Mouse (Mus musculus) activated CD4-positive, CD25-positive, alpha-beta regulatory T cell, adult 4 months (primary cell): ENCODE measurements around the gene Grid1. TPM values are rescaled to one million over a fixed set of nuclear protein-coding genes. Genes with fewer than 3 reads are reported as not detected.

ENCODE experiments used
- ATAC-seq: one replicate; pipeline ENCODE4 v1.8.0; 2017
- polyA plus RNA-seq, 2 experiments: library from polyadenylated mRNA; unstranded; fragments of 100-300 nt; shearing (Covaris generic); gene quantifications; one replicate each; pipeline ENCODE4 v1.2.1; 2017

Grid1 gene
- polyA plus RNA-seq, 2 experiments from 2014 or later: not detected

DNA sequence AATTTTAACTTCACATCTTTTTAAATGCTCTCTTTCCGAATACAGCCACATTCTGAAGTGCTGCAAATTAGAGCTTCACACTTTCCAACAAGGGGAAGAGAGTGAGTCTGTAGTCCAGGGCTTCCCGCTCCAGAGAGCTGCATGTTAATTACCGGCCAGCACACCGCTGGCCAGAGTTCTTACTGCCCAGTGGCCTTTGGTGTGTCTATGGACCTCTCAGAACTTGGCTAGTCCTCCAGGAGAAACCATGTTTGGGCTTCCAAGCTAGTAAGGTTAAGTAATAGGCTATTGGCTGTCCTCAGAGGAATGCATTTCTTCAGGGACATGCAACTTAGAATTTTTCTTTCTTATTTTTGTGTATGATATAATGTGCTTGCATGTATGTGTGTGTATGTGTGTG, 301.0 kb downstream of the Grid1 start:
- ATAC-seq: no peak

DNA sequence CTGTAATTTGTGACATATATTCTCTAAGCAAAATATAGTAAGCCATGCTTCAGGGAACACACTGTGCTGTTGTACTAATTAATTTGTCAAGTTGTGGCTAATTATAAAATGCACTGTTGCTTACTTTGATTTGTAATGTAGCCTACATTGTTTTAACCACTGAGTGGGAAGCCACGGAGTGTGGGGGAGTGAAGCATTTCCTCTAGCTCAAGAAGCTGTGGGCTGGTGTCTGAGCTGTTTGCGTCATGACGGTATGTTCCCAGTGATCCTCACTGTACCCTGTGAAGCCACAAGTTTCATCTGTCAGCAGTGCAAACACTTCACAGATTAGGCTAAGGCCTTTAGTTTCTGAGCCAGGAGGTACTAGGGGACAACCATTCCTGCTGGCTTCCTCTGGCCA, 302.2 kb downstream of the Grid1 start:
- no peak for ATAC-seq

GRCm38 (mm10) chr14:35123260-35123875, 303.5 kb downstream of the Grid1 start:
- no peak for ATAC-seq

GRCm38 (mm10) chr14:35127616-35128015, 307.7 kb downstream of the Grid1 start:
- no peak for ATAC-seq

DNA sequence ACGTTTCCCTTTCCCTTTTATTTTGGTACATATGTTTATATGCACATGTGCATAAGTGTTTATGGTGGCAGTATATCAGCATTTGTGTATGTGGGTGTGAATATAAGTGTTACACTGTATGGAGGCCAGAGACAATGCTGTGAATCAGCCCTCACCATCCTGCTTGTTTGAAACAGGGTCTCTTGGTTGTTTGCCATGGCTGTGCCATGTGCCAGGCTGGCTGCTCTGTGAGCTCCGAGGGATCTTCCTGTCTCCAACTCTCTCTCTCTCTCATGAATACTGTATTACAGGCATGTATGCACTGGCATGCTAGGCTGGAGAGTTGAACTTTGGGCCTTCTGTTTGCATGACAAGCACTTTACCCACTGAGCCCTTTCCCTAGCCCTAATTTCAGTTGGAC, 315.1 kb downstream of the Grid1 start:
- no peak for ATAC-seq

DNA sequence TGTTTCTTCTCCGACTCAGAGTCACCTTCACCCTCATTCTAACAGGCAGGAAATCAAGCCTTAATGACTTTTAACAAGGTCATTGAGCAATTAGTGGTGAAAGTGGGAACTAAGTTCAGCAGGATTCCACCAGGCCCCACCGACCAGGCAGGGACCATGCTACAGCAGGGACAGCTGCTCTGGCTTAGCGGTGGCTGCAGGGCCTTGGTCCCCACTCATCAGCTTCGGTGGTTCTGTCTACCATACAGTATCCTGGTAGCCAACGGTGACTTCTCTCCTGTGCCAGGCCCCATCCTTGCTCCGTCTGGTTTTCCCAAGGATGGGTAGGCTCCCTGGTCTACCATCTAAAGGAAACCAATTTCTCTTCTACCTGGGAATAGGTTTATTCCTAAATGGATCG, 318.2 kb downstream of the Grid1 start:
- no peak for ATAC-seq

- ATAC-seq: no peak
These were observed 319.9 kb downstream of the Grid1 start for GRCm38 (mm10) chr14:35139824-35140223.

DNA sequence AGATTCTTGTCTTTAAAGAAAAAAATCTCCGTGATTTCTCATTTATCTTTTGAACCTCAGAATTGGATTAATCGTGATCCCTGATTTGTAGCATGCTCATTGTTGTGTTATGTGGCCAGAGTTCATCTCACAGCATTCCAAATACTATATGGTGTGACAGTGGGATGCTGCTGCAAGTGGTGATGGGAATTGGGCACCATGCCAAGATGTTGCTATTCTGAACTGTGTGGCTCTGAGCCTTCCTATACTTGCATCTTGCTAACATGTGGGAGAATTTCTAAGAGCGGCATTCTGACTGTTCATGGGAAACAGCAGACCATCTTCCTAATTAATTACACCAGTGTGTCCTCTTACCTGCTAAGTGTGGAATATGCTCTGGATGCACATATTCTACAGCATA, 332.5 kb downstream of the Grid1 start:
- ATAC-seq: no peak

GRCm38 (mm10) chr14:35153701-35154277, 333.9 kb downstream of the Grid1 start:
- no peak for ATAC-seq

- ATAC-seq: no peak
These were observed 334.5 kb downstream of the Grid1 start for GRCm38 (mm10) chr14:35154364-35154763.

GRCm38 (mm10) chr14:35157069-35157655, 337.3 kb downstream of the Grid1 start:
- no peak for ATAC-seq

DNA sequence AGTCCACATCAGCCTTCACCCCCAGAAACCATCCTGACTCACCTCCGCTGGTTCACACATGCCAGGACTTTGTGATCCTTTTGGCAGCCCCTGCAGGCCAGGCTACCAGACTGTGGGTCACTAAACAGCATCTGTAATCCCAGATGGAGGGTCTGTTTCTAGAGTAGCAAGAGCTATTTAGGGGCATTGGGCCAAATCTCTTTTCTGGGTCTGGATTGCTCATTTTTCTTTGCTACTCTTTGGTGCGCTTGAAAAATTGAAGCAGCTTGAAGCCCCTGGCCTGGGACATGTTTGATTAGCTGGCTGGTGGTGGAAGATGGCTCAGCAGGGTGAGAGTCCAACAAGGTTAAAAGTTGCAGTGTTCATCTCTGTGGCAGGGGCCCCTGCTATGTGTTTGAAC, 339.4 kb downstream of the Grid1 start:
- ATAC-seq: no peak

- no peak for ATAC-seq
These were observed 347.5 kb downstream of the Grid1 start for GRCm38 (mm10) chr14:35167451-35167850.

GRCm38 (mm10) chr14:35173861-35174260, 354.0 kb downstream of the Grid1 start:
- no peak for ATAC-seq

DNA sequence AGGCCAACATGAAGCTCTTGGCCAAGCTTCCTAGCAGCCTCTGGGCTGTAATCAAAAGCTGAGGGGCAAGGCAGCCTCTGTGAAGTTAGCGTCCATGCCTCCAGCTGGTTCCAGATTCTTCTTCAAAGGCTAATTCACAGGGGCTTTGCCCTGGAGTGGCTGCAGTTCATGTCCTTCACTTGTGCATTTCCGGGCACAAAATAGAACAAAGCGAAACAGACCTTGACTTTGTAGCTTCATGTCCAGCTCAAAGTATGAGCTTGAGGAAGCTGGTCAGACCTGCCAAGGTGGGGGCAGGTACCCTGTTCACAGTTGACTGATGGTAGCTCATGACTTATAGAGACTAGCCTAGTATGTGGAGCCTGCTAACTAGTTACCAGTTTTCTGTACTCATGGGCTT, 356.1 kb downstream of the Grid1 start:
- ATAC-seq: no peak

DNA sequence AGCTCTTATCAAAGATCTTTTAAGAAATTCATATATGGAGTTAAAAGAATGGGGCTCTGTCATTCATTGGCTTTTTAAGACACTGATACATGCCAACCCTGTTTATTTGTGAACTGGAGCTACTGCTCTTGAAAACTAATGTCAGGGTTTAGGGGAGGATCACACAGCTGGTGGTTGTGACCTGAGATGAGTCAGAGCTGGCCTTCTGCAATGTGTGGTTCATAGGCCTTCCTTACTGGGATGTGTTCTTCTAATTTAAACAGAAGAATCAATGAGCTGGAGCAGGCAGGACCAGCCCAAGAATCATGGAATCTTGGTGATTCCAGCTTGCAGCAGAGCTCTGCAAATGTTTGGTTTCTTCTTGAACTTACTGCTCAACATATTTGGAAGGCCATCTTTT, 359.2 kb downstream of the Grid1 start:
- no peak for ATAC-seq

DNA sequence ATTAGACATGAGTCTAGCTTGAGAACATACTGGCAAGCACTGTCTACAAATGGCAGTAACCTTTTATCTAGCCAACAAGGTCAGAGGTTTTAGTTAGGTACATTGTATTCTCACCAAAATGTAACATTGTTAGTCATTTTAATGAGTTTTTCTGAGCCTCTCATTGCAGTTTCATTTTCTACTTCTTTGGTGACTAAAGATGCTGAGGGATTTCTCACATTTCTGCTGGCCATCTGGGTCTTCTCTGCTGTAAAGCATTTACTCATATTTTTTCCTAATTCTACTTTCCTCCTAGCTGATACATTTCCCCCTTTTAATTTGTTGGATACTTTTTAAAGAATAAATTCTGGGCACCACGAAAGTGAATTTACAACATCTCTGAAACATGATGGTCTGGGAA, 365.5 kb downstream of the Grid1 start:
- ATAC-seq: no peak

DNA sequence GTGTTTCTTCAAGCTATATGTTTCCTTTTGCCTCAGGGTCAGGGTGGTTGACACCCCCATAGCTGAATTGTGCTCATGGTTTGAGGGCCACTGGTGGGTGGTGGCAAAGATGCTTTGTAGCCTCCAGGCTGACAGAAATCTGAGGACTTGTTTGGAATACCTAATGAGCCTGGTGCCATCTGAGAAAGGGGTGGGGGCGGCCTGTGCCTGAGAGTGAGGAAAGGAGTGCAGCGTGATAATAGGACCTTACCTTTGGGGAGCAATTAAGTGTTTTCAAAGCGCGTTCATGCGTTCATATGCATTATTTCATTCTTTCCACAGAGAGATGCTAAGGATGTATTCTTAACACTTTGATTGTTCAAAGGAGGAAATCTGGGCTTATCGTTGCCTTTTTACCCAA, 372.3 kb downstream of the Grid1 start:
- no peak for ATAC-seq

DNA sequence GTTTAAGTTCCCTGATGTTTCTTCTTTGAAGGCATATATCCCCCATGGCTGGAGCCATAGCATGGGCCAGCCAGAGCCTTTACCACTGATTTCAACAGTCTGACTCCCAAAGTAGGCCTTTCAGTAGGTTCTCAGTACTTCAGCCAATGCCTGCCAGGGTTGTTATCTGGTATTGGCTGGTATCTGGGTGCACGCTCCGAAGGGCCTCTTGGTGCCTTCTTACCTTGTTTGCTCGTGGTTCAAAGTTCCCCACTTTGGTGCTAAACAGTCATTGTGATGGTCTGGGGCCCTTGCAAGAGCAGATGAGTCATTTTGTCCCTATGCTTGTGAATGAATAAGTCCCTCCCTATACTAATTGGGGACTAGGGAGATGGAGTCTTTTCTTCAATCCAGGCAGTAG, 377.5 kb downstream of the Grid1 start:
- ATAC-seq: no peak

DNA sequence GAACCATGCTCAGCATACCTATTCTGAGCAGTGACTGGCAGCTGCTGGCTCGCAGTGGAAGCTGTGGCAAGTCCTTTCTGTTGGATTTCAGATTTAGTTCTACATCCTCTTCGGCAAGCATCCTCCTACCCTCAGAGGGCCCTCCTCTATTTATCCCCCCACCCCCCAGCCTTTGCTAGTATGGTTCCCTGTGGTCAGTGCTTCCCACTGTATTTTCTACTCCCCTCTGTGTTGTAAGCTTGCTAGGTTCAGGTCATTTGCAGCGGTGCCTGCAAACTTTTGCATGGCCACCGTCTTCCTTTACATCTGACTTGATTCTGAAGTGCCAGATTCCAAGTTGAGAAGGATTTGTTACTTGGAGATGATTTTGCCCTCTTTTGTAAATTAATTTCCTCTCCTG, 378.5 kb downstream of the Grid1 start:
- no peak for ATAC-seq

DNA sequence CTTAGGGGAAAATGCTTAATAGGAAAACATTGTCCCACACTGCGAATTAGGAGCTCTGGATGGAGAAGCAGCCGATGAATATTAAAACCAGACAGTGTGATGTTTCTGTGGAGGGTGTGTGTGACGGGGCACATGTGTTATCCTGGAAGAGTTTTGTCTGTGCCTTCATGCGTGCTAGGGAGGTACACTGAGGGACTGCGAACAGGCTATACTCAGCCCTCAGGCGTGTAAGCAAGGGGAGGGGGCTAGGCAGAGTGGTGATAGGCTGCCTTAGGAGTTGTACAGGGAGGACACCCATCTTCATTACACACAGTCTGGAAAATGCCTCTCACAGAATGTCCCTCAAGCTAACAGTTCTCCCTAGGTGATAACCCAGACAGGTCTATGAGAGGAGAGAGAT, 379.0 kb downstream of the Grid1 start:
- ATAC-seq: no peak

- no peak for ATAC-seq
These were observed 389.5 kb downstream of the Grid1 start for GRCm38 (mm10) chr14:35209444-35209843.

DNA sequence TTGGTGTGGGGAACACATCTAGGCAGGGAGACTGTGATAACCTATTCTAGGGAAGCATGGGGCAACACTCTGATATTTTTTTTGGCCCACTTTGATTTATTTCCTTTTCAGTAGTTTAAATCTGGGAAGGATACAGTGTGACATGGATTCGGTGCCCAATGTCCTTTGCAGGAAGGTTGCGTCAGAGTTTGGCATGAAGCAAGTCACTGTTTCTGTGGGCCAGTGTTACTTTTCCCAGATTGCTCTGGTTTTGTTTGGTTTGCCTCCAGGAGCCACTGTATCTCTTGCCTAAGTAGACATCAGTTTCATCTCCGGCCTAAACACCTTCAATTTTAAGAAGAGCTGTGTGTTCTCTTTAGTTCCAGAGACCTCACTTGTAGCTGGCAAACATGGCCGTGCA, 399.1 kb downstream of the Grid1 start:
- ATAC-seq: no peak

- no peak for ATAC-seq
These were observed 402.3 kb downstream of the Grid1 start for GRCm38 (mm10) chr14:35222196-35222595.

DNA sequence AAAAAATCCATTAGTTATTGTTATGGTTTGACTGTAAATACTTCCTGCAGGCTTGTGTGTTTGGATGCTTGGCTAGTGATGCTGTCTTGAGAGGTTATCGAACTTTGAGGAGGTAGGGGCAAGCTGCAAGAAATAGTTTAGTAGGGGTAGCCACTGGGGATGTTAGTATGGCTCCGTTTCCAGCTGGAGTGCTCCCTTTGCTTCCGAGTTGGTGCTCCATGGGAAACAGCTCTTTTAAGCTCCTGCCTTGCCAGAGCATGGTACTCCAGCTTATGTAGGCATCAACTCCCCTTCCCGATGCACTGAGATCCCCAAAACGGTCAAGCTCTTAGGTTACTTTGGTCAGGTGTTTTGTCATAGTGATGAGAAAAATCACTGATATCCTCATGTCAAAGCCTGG, 407.7 kb downstream of the Grid1 start:
- ATAC-seq: no peak
